Mouse (Mus musculus) left cerebral cortex, adult 9 months (tissue): ENCODE results near the gene Mgat4d.
"Not testable (repeated sequence)": the region's sequence is repeated elsewhere in the genome, so short reads cannot be mapped to it uniquely, and the experiment has no call there.

Experiments used
- DNase-seq, 2 experiments: peaks; one replicate each; pipeline ENCODE4 v3.0.0; 2022; ENCODE audit warnings: low spot score in 2 of 2

The Mgat4d gene

GRCm38 (mm10) chr8:83390006-83390701, 41.9 kb downstream of the Mgat4d start:
- no peak for DNase-seq

GRCm38 (mm10) chr8:83392521-83392920, 44.2 kb downstream of the Mgat4d start:
- no peak for DNase-seq

GRCm38 (mm10) chr8:83394325-83394724, 46.1 kb downstream of the Mgat4d start:
- no peak for DNase-seq

GRCm38 (mm10) chr8:83396680-83397079, 48.4 kb downstream of the Mgat4d start:
- DNase-seq, result no peak

- DNase-seq, result no peak
Observed at GRCm38 (mm10) chr8:83397726-83398125, 49.5 kb downstream of the Mgat4d start.

- no peak for DNase-seq
Observed at GRCm38 (mm10) chr8:83405548-83405947, 57.3 kb downstream of the Mgat4d start.

GRCm38 (mm10) chr8:83406836-83407235, 58.6 kb downstream of the Mgat4d start:
- DNase-seq, result no peak

GRCm38 (mm10) chr8:83408496-83408895, 60.2 kb downstream of the Mgat4d start:
- DNase-seq, result no peak

- DNase-seq, result no peak
Observed at GRCm38 (mm10) chr8:83416878-83417277, 68.6 kb downstream of the Mgat4d start.

GRCm38 (mm10) chr8:83417970-83418369, 69.7 kb downstream of the Mgat4d start:
- DNase-seq, result no peak

- no peak for DNase-seq
Observed at GRCm38 (mm10) chr8:83418805-83419516, 70.7 kb downstream of the Mgat4d start.

GRCm38 (mm10) chr8:83421354-83421753, 73.1 kb downstream of the Mgat4d start:
- DNase-seq, result no peak

GRCm38 (mm10) chr8:83423032-83423825, 75.0 kb downstream of the Mgat4d start:
- DNase-seq, result no peak

GRCm38 (mm10) chr8:83425202-83425601, 76.9 kb downstream of the Mgat4d start:
- DNase-seq, result no peak

GRCm38 (mm10) chr8:83426104-83426759, 78.0 kb downstream of the Mgat4d start:
- DNase-seq, result no peak

- no peak for DNase-seq
Observed at GRCm38 (mm10) chr8:83426949-83427348, 78.7 kb downstream of the Mgat4d start.

GRCm38 (mm10) chr8:83428621-83429020, 80.3 kb downstream of the Mgat4d start:
- not testable (repeated sequence) for DNase-seq

- DNase-seq, result no peak
Observed at GRCm38 (mm10) chr8:83429071-83429524, 80.8 kb downstream of the Mgat4d start.
